Mouse (Mus musculus) activated CD4-positive, CD25-positive, alpha-beta regulatory T cell, adult 4 months (primary cell): ENCODE results near the gene Itpkb. TPM values are rescaled to one million over a fixed set of nuclear protein-coding genes. Genes with fewer than 3 reads are reported as not detected.

Source experiments
- ATAC-seq: one replicate; pipeline ENCODE4 v1.8.0; 2017
- polyA plus RNA-seq, 2 experiments: library from polyadenylated mRNA; unstranded; fragments of 100-300 nt; shearing (Covaris generic); gene quantifications; one replicate each; pipeline ENCODE4 v1.2.1; 2017

Itpkb gene
- polyA plus RNA-seq, 2 experiments from 2014 or later = 29.8 to 38.2 TPM

DNA sequence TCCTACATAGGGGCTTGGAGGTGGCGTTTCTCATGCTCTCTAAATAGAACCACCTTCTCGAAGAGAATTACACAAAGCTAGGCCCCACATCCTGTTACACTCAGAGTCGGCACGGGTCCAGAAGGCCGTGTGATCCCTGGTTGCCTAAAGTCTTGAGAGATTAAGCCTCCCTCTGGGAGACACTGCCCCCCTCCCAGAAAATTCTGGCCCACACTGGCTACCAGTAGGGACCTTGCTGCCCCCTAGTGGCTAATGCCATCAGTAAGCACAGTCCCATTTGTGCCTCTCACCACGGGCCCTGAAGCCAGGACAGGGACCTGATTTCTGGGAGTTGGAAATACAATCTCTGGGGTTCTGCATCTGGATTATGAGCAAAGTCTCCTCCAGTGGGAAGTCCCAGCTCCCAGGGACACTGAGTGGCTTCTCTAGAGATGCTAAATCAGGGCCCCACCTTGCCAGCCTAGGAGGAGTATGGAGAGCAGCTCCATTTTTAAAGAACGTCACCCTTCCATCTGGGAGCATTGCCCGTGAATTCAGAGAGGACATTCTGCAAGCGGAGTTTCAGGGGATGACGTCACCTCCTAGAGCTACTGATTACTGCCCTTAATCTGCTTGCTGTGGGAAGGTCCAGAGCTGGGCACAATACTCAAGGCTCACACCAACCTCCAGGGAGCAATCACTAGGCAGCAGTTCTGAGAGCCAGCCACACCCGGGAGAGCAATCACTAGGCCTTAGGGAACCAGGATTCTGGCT is 92.0 kb downstream of the Itpkb start:
- peak; percentile 19 for ATAC-seq

DNA sequence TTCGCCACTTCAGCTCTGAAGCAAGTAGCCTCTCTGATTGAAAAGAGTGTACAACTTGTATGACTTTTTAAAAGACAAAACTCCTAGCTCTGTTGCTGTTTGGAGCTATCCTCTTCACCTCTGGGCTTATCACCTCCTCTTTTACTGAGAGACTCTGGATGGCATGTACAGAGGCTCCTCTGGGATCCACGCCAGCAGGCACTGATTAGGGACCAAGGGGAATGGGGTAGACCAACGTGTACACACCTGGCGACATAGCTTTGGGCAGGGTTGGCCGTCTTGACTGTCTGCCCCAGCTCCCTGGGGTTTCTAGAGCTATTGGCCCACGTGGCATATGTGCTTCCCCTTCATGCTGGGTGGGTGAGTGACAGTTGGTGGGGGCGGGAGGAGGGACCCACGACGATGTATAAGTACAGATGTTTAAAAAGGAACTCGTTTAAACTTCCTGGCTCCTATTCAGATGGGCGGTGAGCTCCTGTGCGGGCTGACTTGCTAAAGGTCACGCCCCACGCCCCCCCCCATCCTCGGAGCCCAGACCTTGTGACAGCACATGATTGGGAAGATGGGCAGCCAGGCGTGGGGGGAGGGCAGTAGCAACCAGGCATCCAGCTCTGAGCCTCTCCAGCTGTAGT is 92.8 kb downstream of the Itpkb start:
- ATAC-seq = no peak

DNA sequence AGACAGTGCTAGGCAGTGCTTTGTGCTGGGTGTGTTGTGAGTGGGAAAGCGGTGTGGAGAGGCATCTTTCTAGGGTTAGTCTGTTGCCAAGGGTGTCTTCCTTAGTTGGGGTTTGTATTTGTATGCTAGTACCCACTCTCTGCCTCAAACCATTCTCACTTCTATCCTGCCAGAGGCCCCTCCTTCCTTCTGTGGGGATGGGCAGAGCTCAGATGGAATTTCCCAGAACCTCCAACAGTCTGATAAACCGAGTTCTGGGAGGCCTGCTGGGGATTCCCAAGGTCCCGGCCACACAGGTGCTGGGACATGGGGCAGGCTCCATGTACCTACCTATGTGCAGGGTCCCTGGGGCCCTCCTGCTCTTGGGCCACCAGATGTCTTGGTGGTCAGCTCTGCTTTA is 93.6 kb downstream of the Itpkb start:
- ATAC-seq = no peak

DNA sequence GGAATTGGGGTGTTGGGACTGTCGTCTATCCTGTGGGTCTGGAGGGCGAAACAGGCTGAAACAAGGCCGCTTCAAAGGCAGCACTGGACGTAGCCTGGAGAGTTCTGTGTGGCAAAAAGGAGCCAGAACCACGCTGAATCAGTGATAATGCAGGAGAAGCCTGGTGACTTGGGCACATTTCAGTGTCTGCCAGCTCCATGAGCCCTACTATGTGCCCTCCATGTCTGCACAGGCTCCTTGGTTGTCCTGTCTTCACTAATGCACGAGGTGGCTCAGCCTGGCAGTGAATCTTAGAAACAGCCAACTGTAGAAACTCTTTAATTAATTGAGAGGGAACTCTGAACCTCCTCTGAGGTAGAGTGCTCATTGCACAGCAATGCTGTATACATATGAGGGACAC is 96.1 kb downstream of the Itpkb start:
- no peak for ATAC-seq

DNA sequence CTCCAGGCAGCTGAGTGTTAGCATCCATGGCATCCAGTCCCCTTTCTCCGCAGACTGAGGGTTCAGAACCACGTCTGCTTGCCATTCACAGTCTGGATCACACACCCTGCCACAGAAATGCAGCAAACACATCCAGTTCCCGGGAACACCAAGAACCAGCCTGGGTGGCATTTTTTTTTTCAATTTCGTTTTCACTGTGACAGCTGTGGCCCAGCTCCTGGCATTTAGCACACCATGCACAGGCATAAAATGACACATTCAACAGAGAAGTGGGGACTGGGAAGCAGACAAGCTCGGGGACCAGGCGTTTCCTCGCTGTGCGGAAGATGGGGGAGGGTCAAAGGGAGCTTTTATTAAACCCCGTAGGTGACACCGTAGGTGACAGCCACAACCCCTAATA is 97.4 kb downstream of the Itpkb start:
- ATAC-seq = no peak

DNA sequence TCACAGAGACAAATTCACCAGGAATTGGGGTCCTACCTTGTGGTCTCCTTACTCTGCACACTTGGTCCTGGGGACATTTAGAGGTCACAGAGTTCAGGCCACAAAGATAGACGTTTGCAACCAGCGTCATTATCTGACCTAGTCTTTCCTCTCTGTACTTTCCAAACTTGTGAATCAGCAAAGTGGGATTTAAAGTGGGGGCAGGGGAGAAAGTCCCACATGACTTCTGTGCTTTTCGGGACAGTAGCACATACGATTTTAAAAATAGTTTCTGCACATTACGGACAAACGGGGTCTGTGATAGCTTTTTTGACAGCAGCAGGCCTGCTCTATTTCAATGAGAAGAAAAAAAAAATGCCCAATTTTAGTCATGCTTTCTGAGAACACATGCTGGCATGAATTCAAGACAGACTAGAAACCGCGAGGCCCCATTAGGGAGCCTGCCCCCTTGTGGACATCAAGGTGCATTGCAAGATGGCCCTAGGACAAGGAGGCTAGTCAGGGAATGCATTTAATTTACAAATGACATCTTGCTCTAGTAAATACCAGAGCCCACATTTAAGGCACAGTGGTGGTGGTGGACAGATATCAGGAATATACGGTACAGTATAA is 97.9 kb downstream of the Itpkb start:
- ATAC-seq = peak; percentile 8

DNA sequence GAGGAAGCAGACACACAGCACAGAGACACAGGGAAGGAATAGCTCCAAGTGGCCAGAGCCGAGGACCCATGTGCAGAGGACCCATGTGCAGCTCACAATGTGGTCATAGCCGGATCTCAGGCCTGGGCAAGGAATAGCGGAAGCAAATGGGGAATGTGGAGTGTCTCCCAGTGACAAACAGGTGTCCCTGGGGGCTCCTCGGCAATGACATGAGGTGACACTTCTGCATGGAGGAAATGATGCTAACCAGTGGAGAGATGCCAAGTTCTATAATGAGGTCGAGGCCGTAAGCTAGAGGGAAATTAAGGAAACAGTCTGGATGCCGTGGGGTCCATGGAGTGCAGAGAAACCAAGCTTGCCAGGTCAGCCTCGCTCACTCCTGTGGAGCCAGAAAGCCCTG is 98.6 kb downstream of the Itpkb start:
- no peak for ATAC-seq

DNA sequence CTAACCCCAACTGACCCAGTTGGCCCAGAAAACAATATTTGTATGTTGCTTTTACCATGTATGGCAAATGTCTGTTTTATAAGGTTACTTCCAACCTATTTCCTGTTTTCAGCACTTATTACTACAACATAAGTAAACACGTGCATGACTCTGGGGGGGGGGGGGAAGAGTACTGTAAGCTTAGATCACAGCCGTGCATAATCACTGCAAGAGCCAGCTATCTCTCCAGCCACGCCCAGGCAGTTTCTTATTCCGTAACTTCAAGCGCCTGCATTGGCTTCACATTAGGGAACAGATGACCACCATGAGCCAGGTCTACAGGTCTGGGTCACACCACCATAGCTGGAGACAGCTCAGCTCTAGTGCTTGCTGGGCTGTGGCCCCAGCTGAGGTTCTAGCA is 99.5 kb downstream of the Itpkb start:
- no peak for ATAC-seq

DNA sequence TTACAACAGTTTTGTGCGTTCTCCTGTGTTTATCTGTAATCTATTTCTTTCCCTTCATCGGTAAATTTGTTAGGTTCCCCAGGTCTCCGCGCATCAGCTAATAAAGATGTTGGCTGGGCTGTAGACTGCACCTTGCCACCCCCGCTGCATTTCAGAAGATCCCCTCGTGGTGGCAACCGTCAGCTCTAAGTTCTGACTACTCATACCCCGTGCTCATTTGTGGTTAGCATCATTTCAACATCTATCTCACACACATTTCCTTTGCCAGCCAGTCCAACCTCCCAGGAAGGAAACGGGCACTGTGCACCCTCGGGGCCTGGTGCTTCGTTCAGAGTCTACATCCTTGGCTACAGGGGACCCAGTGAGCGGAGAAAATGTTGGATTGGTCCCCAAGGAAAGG is 101.5 kb downstream of the Itpkb start:
- ATAC-seq = peak; percentile 91

DNA sequence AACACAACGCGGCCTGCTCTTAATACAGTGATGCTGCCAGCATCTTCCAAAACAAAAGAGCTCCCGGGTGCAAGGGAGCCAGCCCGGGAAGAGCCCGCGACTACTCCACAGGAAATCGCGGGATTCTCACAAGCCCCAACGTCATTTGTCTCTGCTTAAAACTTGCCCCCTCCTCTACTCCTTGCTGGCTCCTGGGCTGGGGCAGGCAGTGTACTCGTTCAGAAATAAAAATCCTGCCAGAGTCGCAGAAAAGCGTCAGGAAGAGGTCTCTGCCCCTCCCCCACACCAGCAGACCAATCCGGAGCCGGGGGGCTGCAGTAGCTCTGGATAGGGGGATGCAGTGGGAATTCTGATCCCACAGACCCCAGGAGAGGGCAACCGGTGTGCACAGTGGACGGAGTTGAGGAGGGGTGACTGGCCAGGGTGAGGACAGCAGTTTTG is 102.8 kb downstream of the Itpkb start:
- no peak for ATAC-seq

DNA sequence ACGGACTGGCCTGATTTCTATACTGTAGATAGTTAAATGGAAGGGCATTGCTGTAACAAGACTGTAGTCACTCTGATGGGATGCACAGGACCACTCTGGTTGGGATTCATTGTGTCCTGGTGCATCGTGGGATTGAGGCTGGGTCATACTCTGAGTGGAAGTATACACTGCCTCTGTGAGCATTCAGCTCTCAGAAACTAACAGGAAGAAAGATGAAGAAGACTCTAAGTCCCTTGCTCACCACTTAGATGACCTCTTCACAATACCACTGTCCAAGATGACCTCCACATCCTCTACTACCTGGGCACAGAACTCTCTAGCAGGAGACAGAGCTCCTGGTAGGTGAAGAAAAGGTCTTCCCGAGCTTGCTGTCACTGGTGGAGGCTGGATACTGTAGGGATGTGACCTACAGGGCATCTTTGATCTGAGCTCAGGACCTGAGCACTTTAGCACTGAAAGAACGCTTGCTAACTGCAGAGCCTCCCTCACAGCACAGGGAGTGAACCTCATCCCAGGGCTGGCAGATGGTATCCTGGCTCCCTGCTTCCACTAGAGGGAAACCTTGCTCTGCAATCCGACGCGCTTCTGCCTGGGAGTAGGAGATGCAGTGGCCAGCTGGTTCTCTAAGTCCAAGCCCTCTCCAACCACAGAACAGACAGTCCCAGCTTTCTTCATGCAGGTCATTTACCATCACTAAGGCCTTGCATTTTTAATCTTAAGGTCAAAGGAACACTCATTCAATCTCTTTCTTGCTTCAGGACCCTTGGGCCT is 103.7 kb downstream of the Itpkb start:
- ATAC-seq = no peak

DNA sequence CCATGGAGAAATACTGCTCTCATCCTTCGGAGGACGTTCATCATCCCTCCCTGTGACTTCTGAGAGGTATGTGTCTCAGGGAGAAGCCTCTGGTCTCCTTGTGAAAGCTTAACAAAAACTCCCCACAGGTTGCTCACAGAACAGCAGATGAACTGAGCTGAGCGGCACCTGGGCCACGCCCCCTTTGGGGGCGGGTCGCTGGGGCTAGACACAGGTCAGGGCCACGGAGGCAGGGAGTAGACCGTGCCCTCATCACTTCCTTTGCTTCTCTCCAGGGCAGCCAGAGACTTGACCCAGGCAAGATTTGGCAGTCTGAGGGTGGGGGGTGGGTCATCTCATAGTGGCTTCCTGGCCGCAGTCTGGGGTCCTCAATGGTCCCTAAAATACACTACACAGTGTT is 104.6 kb downstream of the Itpkb start:
- ATAC-seq = no peak

DNA sequence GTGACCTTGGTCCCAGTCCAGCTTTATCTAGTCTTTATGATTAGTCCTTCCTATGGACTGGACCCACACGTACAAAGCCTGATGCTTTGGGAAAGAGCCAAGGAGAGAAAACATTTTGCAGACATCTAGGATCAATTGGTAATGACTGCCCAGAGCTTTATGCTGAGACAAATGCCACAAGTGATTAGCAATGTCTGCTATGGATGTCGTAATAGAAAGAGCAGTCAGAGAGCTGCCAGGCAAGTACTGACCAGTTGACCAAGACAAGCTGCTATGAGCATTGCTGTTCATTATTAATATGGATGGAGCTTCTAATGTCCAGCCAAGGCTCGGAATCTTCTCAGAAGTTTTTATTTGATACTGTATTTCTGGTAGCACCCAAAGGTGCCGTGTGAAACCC is 109.2 kb downstream of the Itpkb start:
- ATAC-seq = no peak

DNA sequence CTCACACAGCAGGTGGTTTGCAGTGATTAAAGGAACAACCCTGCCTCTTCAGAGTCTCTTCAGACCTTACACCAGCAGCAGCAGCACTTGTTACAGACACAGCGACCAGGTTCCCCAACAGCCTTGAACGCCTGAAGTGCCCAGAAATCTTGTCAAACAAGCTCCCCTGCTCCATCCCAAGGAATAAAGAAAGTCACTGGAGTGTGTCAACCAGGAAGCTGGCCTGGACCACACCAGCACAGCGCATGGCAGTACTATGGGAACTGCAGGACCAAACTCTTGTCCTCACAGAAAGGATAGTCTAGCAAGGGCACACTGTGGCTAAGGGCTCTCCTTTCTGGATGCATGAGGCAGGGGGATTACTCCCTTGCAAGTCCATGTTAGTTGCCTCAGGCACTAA is 114.1 kb downstream of the Itpkb start:
- ATAC-seq = no peak

DNA sequence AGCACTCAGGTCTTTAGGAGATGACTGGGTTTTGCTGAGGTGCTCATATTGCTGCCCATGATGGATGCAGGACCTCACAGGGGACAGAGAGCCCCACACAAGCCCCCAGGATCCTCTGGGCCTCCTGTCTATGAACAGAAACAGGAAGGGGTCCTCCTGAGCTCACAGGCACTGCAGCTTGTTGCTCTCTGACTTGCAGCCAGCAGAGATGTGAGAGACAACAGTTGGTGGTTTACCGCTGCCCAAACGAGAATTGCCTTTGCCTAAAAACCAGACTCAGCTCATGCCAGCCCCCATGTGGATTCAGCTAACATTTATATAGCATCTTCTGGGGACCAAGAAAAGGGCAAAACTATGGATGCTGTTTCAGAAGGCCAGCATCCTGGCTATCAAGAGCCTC is 119.4 kb downstream of the Itpkb start:
- ATAC-seq = no peak

DNA sequence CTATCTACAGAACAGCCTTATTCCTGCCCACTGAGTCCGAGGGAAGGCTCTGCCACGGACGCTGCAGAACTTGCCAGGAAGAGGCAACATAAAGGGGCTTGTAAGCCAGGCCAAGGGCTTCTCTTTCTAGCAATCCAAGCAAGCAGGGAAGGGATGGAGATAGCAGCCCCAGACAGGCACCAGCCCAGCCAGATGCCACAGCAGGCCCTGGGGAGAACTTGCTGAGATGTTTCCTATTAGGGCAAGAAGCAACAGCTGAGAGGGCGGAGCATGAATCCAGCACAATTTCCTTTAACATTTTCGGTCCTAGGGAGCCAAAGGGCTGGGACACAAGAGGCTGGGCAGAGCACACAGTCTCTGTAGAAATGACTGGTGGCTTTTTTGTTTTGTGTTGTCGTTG is 128.0 kb downstream of the Itpkb start:
- no peak for ATAC-seq

DNA sequence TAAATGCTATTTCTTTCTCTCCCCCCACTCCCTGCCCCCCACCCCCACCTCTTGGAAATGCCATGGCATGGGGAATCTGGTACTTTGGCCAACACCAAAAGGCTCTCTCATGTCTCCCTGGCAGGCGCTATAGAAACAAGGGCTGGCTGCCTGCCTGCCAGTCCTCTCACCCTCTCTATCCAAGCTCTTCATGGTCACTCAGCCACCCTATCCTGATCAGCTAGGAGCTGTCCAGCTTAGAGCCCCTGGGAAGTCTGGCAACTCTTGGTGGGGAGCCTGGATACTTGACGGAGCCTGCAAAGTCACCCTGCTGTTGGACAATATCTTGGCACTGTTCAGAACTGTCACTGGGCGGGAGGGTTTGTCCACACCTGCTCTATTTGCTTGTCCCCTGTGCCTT is 128.4 kb downstream of the Itpkb start:
- ATAC-seq = no peak

DNA sequence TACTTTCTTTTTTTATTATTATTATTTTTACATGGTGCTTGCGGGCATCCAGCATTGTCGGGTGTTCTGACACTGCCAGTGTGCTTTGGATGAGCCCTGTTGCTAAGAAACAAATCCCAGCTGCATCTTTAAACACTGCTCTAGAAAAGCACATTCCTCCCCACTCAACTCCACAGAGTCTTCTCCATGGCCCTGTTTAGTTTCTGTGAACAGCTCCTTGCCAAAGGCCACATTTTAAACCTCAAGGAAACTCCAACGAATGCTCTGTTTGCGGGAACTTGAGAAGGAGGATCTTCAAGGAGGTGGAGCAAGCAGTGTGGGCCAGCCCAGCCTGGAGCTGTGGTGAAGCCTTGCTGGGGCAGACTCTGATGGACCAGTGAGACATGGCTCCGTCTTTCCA is 130.4 kb downstream of the Itpkb start:
- ATAC-seq = no peak

DNA sequence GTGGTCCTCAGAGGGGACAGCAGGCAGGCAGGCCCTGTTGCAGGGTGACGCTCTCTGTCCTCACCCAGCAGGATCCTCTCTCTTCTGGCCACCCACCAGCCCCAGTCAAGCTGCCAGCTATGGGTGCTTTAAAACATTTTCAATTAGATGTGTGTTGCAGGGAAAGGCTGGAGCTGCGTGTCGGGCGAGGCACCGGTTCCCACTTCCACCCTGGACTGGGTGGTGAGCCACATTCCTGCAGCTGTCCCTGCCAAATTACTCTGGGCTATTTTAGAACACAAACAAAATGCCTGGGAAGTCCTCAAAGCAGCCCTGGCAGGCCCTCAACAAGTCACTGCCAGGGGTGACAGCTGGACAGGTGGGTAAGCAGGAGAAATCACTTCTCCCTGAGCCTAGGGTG is 132.1 kb downstream of the Itpkb start:
- ATAC-seq = no peak

DNA sequence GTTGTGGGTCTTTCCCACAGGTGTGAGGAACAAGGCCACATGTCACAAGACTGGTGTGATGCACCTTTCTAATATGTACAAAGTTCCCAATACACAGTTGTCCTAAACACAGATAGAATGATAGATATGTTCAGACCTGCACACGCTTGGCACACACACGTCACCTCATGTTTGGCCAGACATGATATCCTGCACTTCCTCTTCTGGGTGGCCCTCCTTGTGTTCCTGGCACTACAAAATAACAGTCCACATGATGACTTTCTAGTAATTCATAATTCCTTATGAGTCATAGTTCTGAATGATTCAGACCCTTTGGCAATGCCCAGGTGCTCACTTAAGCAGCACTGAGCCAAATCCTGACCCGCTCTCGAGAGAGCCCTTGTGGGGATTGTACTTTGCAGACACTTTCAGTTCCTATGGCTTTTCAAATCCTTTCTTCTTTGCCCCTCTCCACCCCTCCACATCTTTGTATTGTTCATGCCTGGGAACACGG is 132.7 kb downstream of the Itpkb start:
- ATAC-seq = no peak

DNA sequence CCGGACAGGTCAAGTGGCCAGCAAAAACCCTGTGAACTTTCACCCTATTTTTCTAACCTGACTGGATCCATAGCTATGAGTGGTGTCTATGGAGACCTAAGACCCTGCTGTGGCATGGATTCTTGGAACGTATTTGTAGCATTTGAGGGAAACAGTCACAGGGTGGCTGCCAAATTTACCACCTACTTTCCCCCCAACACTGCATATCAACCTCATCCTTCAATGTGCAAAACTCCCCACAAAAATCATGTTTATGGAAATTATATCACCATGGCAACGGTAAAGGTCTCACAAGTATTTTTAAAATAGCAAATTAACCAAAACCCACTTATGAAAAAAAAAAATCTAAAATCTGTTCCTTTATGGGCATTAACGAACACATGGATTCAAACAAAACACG is 134.1 kb downstream of the Itpkb start:
- no peak for ATAC-seq

DNA sequence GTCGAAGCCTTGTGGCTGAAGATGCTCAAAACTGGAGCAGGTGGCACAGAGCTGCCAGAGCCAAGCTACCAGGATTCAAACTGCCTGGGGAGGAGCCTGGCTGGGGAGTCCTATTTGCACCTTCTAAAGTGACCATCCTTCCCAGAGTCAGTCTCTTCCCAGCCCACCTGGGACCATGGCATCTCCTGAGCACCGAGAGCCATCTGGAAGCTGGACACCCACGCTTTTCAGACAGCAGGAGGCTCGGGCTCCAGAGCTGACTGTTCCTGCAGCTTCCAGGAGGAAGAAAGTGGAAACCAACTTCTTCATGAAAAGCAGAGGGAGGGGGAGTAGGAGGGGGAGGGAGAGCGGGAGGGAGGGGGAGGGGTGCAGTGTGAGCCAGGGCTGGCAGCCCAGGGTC is 135.3 kb downstream of the Itpkb start:
- no peak for ATAC-seq

DNA sequence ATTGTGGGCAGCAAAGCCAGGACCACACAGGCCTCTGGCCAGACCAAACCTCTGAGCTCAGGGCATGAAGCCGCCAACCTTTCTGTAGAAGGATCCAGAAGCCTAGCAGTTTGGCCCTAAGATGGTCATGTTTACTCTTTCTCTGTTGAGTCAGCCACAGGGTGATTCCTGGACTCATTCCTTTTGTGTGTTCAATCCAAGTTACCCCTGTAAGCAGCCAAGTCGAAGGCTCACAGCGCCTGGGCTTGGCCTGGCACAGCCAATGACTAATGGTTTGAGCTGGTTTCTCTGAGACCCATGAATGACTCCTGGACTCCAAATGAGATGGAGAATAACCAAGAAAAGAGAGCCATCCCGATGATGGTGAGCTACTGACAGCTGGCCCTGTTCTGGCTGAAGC is 137.7 kb downstream of the Itpkb start:
- no peak for ATAC-seq
